Mouse (Mus musculus) megakaryocyte, adult 5-6 weeks (primary cell): ENCODE data around the gene Dmrtb1. TPM values are rescaled to one million over a fixed set of nuclear protein-coding genes. Genes with fewer than 3 reads are reported as not detected.

Source experiments
- total RNA-seq, 2 experiments: library from RNA; stranded (forward) in 1 of 2; stranded (reverse) in 1 of 2; fragments of 153-499, 151-499 nt in 1 of 2; fragments of 221-1000, 200-1000 nt in 1 of 2; gene quantifications; 2 replicates each; pipeline versions ENCODE4 v1.2.3 to v1.2.4; 2015 to 2017

The Dmrtb1 gene
- total RNA-seq, 2 experiments from 2014 or later: not detected

Other genes starting within 250 kb of the Dmrtb1 start
- gene Glis1, start 249.6 kb downstream of the Dmrtb1 start, total RNA-seq (2015): 0.07 and 0.85 TPM in 2 replicates
- 0.04 TPM in 1 of 2 replicates, not detected in the other for gene Glis1, start 249.6 kb downstream of the Dmrtb1 start, total RNA-seq (2017)
- gene Lrp8, start 118.0 kb upstream of the Dmrtb1 start, total RNA-seq (2015): 4.9 and 6.7 TPM in 2 replicates
- 5.0 and 6.3 TPM in 2 replicates for gene Lrp8, start 118.0 kb upstream of the Dmrtb1 start, total RNA-seq (2017)
- gene Magoh, start 195.5 kb upstream of the Dmrtb1 start, total RNA-seq (2015): 131 and 134 TPM in 2 replicates
- 208 and 218 TPM in 2 replicates for gene Magoh, start 195.5 kb upstream of the Dmrtb1 start, total RNA-seq (2017)
- 34.7 and 36.0 TPM in 2 replicates for gene 0610037L13Rik, start 205.6 kb upstream of the Dmrtb1 start, total RNA-seq (2015)
- gene 0610037L13Rik, start 205.6 kb upstream of the Dmrtb1 start, total RNA-seq (2017): 33.6 and 34.7 TPM in 2 replicates
- 19.3 and 24.5 TPM in 2 replicates for gene Cpt2, start 239.4 kb upstream of the Dmrtb1 start, total RNA-seq (2015)
- gene Cpt2, start 239.4 kb upstream of the Dmrtb1 start, total RNA-seq (2017): 16.7 and 26.7 TPM in 2 replicates